Mouse (Mus musculus) neural tube, embryonic 14.5 days (tissue): ENCODE data around the gene Calm3. TPM values are rescaled to one million over a fixed set of nuclear protein-coding genes. Genes with fewer than 3 reads are reported as not detected.

ENCODE experiments used
- ATAC-seq: fragments of 200-750 bp; cut with Nextera tagmentation; 2 replicates; pipeline ENCODE4 v1.8.0; 2017; ENCODE audit warnings: low read depth, mild to moderate bottlenecking, moderate TSS enrichment, moderate library complexity
- H3K27ac ChIP-seq: fragments of 300-500 bp; sonication (generic); 2 replicates; pipeline ENCODE4 v1.5.1; 2014; ENCODE audit warnings: low read depth, mild to moderate bottlenecking, control low read depth, low read length, moderate library complexity, mixed read lengths
- H3K27me3 ChIP-seq: fragments of 300-500 bp; sonication (generic); 2 replicates; pipeline ENCODE4 v1.6.1; 2014; ENCODE audit warnings: low read length; ENCODE audit not compliant: control insufficient read depth, insufficient read depth
- H3K36me3 ChIP-seq: fragments of 300-500 bp; sonication (generic); 2 replicates; pipeline ENCODE4 v1.6.1; 2014; ENCODE audit warnings: low read length, mixed read lengths; ENCODE audit not compliant: control insufficient read depth, insufficient read depth
- H3K4me1 ChIP-seq: fragments of 300-500 bp; sonication (generic); 2 replicates; pipeline ENCODE4 v1.6.1; 2014; ENCODE audit warnings: low read length; ENCODE audit not compliant: control insufficient read depth, insufficient read depth
- H3K4me2 ChIP-seq: fragments of 300-500 bp; sonication (generic); 2 replicates; pipeline ENCODE4 v1.6.1; 2014; ENCODE audit warnings: mild to moderate bottlenecking, low read depth, low read length, control low read depth
- H3K4me3 ChIP-seq: fragments of 300-500 bp; sonication (generic); 2 replicates; pipeline ENCODE4 v1.5.1; 2014; ENCODE audit warnings: low read depth, low read length, control low read depth, mixed read lengths
- H3K9ac ChIP-seq: fragments of 300-500 bp; sonication (generic); replicated peaks from 2 replicates; pipeline ENCODE4 v1.6.1; 2014; ENCODE audit warnings: low read depth, mild to moderate bottlenecking, control low read depth, low read length, mixed read lengths
- H3K9me3 ChIP-seq: fragments of 300-500 bp; sonication (generic); 2 replicates; pipeline ENCODE4 v1.6.1; 2016; ENCODE audit warnings: low read length; ENCODE audit not compliant: control insufficient read depth
- WGBS: fragments of 180-500 bp; shearing (Covaris S2); extraction: QIAGEN DNeasy Blood & Tissue Kit; methylation state at CpG from one replicate; pipeline ENCODE4 v1.1.7; 2014; 5-methylcytosine and 5-hydroxymethylcytosine counted together
- polyA plus RNA-seq: library from polyadenylated mRNA; unstranded; fragments of >200 nt; fragmentation: Nextera tagmentation; extraction: Ambion mirVana; gene quantifications from 2 replicates; pipeline ENCODE4 v1.2.1, GENCODE M21; 2014

The Calm3 gene
- polyA plus RNA-seq, 1 experiment from 2014 or later = 503 TPM

GRCm38 (mm10) chr7:16900526-16900925 is 23.4 kb downstream of the Calm3 start:
- Histone ChIP-seq H3K4me2 (no peak overlapping the region), H3K4me1 (no peaks in the 10 kb centered on the region; the same call in 1 of the 2 replicates), H3K27me3 (no peaks in the 10 kb centered on the region), H3K4me3 (no peak overlapping the region), H3K27ac (no peak overlapping the region), H3K9ac (no peak overlapping the region), H3K36me3 (no peaks in the 10 kb centered on the region), H3K9me3 (no peaks in the 10 kb centered on the region)
- WGBS = 10% methylated on average over 5 of the region's 5 CpGs
- ATAC-seq = 0 out of 2 replicates have a peak, but pooled peaks have one; percentile 19

GRCm38 (mm10) chr7:16895511-16895910 is 28.4 kb downstream of the Calm3 start:
- Histone ChIP-seq H3K27ac (no peak overlapping the region), H3K36me3 (no peaks in the 10 kb centered on the region), H3K4me3 (no peak overlapping the region; the same call in 1 of the 2 replicates), H3K4me1 (peaks cover 11% of the 10 kb centered on the region; the same call in 1 of the 2 replicates), H3K9me3 (no peaks in the 10 kb centered on the region), H3K27me3 (peaks cover 5% of the 10 kb centered on the region; the same call in 1 of the 2 replicates), H3K4me2 (peak overlapping the region; percentile 47), H3K9ac (no peak overlapping the region)
- no peak for ATAC-seq
- 24% methylated on average over 10 of the region's 10 CpGs for WGBS

- WGBS = under 1% methylated on average over 23 of the region's 24 CpGs
- peak; percentile 12 for ATAC-seq
- H3K27me3 ChIP-seq = peaks cover 8% of the 10 kb centered on the region
- H3K9me3 ChIP-seq = no peaks in the 10 kb centered on the region
- H3K27ac ChIP-seq = no peak overlapping the region
- H3K4me3 ChIP-seq = peak overlapping the region; percentile 16; the same call in 1 of the 2 replicates
- peak overlapping the region; percentile 47 for H3K4me2 ChIP-seq
- peaks cover 11% of the 10 kb centered on the region; the same call in 1 of the 2 replicates for H3K4me1 ChIP-seq
- no peak overlapping the region for H3K9ac ChIP-seq
- H3K36me3 ChIP-seq = no peaks in the 10 kb centered on the region
These were observed 28.9 kb downstream of the Calm3 start for GRCm38 (mm10) chr7:16895000-16895399.

- peak overlapping the region; percentile 47; the same call in 1 of the 2 replicates for H3K4me2 ChIP-seq
- no peak overlapping the region for H3K4me3 ChIP-seq
- H3K9me3 ChIP-seq = no peaks in the 10 kb centered on the region
- no peak overlapping the region for H3K9ac ChIP-seq
- peaks cover 11% of the 10 kb centered on the region; the same call in 1 of the 2 replicates for H3K4me1 ChIP-seq
- 0% methylated on average over 4 of the region's 4 CpGs for WGBS
- peak; percentile 18; the same call in 1 of the 2 replicates for ATAC-seq
- no peak overlapping the region for H3K27ac ChIP-seq
- no peaks in the 10 kb centered on the region for H3K36me3 ChIP-seq
- H3K27me3 ChIP-seq = peaks cover 8% of the 10 kb centered on the region
These were observed 29.6 kb downstream of the Calm3 start for GRCm38 (mm10) chr7:16894279-16894678.

- Histone ChIP-seq H3K4me1 (peaks cover 11% of the 10 kb centered on the region; the same call in 1 of the 2 replicates), H3K36me3 (no peaks in the 10 kb centered on the region), H3K4me2 (no peak overlapping the region), H3K4me3 (no peak overlapping the region), H3K9ac (no peak overlapping the region), H3K9me3 (no peaks in the 10 kb centered on the region), H3K27ac (no peak overlapping the region), H3K27me3 (peaks cover 8% of the 10 kb centered on the region)
- no peak for ATAC-seq
- 5% methylated on average over 6 of the region's 6 CpGs for WGBS
These were observed 30.3 kb downstream of the Calm3 start for GRCm38 (mm10) chr7:16893612-16894011.

- H3K36me3 ChIP-seq = no peaks in the 10 kb centered on the region
- no peak overlapping the region; the same call in 1 of the 2 replicates for H3K9ac ChIP-seq
- H3K4me3 ChIP-seq = no peak overlapping the region; the same call in 1 of the 2 replicates
- H3K27ac ChIP-seq = no peak overlapping the region
- peaks cover 11% of the 10 kb centered on the region; the same call in 1 of the 2 replicates for H3K4me1 ChIP-seq
- H3K4me2 ChIP-seq = peak overlapping the region; percentile 55
- ATAC-seq = peak; percentile 1; the same call in 1 of the 2 replicates
- H3K9me3 ChIP-seq = no peaks in the 10 kb centered on the region
- WGBS = 46% methylated on average over 9 of the region's 9 CpGs
- peaks cover 8% of the 10 kb centered on the region for H3K27me3 ChIP-seq
These were observed 31.6 kb downstream of the Calm3 start for GRCm38 (mm10) chr7:16892352-16892730.

- peak within 1 kb of the TSS; percentile 55 for H3K4me2 ChIP-seq
- H3K9me3 ChIP-seq = no peaks in the 10 kb centered on the region
- WGBS = under 1% methylated on average over 30 of the region's 30 CpGs
- no peaks in the 10 kb centered on the region for H3K36me3 ChIP-seq
- H3K4me3 ChIP-seq = peak within 1 kb of the TSS; percentile 20; the same call in 1 of the 2 replicates
- peaks cover 11% of the 10 kb centered on the region; the same call in 1 of the 2 replicates for H3K4me1 ChIP-seq
- no peak within 1 kb of the TSS for H3K27ac ChIP-seq
- ATAC-seq = peak; percentile 65
- H3K27me3 ChIP-seq = peaks cover 8% of the 10 kb centered on the region
- no peak within 1 kb of the TSS; the same call in 1 of the 2 replicates for H3K9ac ChIP-seq
These were observed 32.1 kb downstream of the Calm3 start, which contains the start of gene Gng8 for GRCm38 (mm10) chr7:16891641-16892351. Gene Gng8 (plus strand): TSS chr7:16891786.

GRCm38 (mm10) chr7:16890944-16891343 is 33.0 kb downstream of the Calm3 start:
- WGBS = 3% methylated on average over 23 of the region's 23 CpGs
- Histone ChIP-seq H3K9me3 (no peaks in the 10 kb centered on the region), H3K36me3 (no peaks in the 10 kb centered on the region), H3K4me2 (peak overlapping the region; percentile 55; the same call in 1 of the 2 replicates), H3K27me3 (peaks cover 8% of the 10 kb centered on the region), H3K4me3 (no peak overlapping the region), H3K4me1 (peaks cover 11% of the 10 kb centered on the region; the same call in 1 of the 2 replicates), H3K27ac (no peak overlapping the region), H3K9ac (no peak overlapping the region)
- ATAC-seq = no peak

GRCm38 (mm10) chr7:16890536-16890935 is 33.4 kb downstream of the Calm3 start:
- Histone ChIP-seq H3K27me3 (peaks cover 8% of the 10 kb centered on the region), H3K4me1 (peaks cover 11% of the 10 kb centered on the region; the same call in 1 of the 2 replicates), H3K4me3 (no peak overlapping the region), H3K9me3 (no peaks in the 10 kb centered on the region), H3K4me2 (no peak overlapping the region), H3K36me3 (0 out of 2 replicates have a peak, but pooled peaks cover under 1% of the 10 kb centered on the region), H3K27ac (no peak overlapping the region), H3K9ac (no peak overlapping the region)
- ATAC-seq = no peak
- 44% methylated on average over 6 of the region's 6 CpGs for WGBS
